Mouse (Mus musculus): Measurements from ENCODE around the gene Nsg2.

DNA sequence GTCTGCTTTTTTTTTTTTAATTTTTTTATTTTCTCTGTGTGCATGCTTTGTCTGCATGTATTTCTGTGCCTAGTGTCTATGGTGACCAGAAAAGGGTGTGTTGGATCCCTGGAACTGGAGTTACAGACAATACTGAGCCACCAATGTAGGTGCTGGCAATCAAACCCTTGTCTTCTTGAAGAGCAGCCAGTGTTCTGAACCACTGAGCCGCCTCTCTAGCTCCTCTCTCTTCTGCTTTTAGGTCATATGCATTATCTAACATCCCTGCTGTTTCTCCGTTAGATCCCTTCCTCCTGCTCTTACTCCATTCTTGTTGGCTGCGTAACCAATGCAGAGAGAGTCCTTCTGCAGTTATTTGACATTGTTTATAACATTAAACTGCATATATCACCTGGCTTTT lies 8.6 kb downstream of the Nsg2 start:
- TF ChIP-seq POLR2A (IDR thresholded peaks at IDR 0.05; ENCODE audit: borderline replicate concordance, extremely low read depth, insufficient read depth, insufficient read length, poor library complexity, severe bottlenecking) (no peak), CTCF (IDR thresholded peaks at IDR 0.05; ENCODE audit: borderline replicate concordance, extremely low read depth, insufficient read depth, insufficient read length) (no peak)
